Mouse (Mus musculus): Measurements from ENCODE around the gene Map3k14.

Gene Map3k14

DNA sequence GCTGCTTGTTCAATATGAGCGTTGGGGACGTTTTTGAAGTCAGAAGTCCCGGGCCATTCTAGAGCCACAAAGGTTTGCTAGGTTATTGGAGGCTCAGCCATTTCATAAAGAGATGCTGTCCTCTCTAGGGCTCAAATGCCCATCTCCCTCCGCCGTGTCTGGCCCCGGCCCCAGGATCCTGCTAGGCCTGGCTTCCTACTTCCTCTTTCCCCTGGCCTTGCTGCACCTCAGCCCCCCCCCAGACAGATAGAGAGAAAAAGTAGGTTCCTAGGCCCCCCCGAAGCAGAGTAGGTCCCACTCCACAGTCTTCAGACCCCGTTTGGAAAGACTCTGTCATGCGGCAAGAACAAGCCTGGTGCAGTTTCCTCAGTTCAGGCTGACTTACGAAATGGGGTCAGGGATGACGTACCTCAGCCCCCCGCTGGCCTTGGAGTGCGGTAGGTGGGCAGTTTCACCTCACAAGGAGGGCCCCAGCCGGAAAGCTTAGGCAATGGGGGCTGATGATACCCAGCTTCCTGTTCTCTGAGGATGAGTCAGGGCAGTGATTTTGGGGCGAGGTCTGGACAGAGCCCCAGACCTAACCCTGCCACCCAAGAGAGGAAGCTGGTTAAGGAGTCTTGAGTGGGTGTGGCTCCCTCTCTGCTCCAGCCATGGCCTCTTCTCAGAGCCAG lies 89.3 kb downstream of the Map3k14 start:
- CTCF ChIA-PET = no interaction called here

DNA sequence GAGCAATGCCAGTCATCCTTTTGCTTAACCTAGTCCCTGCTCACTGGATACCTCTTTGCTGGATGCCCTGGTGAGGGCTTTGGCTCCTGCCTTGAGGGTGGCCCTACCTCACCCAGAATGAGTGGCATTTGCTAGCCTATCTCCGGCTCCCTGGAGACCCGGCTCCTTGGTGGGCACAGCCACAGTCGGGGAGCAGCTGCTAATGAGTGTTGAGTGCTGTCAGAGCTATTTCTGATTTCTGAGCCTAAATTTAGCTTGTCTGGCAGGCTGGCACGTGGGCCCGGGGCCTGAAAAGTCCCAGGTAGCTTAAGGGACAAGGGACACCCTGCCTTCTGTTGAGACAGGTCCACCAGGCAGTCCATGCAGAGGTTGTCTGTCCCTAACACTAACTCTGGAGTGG lies 90.1 kb downstream of the Map3k14 start:
- CTCF ChIA-PET = interaction anchor here (0.6 kb wide), 1 partner anchor 40 kb away, joined by 5 read pairs; no protein-coding TSS in a partner anchor

DNA sequence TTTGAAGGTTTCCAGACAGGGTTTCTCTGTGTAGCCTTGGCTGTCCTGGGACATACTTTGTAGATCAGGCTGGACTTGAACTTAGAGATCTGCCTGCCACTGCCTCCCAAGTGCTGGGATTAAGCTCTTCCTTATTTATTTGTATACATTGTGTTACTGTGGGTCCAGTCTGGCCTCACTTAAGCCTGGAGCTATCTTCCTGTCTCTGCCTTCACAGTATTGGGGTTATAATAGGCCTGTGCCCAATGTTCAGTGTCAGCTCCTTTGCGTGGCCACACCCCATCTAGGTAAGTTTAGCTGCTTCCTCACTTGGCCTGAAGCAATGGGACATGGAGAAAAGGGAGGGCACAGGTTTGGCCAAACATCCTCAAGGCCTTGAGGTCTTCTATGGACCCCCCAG lies 90.8 kb downstream of the Map3k14 start:
- CTCF ChIA-PET = interaction anchor here (0.6 to 1.0 kb wide), 5 partner anchors 9 to 80 kb away, joined by 3 to 5 read pairs (median 4); no protein-coding TSS in a partner anchor

DNA sequence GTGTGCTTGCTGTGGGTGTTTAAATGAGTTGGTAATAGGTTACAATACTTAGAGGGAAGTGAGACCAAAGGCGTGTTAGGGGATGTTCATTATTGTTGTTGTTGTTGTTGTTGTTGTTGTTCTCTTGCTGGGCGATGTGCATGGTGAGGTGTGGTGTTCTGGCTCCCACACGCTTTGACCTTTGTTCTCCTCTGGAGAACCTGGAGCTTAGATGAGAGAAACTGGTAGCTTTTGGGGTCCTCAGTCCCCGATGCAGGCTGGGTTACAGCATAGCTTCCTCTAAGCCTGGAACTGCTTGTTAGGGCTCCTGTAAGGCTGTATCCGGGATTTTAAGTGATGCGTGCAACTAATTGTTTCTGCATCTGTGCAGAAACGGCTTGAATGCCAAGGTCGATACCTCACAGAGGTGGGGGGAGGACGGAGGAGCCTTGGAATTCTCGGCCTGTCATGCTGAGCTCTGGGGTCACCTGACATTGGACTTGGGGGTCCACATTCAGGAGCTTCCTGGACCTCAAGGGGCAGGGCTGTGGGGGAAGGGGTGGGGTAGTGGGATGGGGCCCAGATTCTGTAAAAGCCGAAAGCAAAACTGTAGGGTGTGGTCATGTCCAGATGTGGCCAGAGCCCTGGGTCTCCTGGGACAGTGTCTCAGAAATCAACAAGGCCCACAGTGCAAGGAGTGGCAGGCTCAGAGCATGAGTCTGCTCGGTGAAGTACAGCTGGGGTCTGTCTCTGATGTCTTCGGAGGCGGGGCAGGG lies 91.4 kb downstream of the Map3k14 start:
- CTCF ChIA-PET = interaction anchor here (0.6 to 1.0 kb wide), 5 partner anchors 10 to 84 kb away, joined by 3 to 4 read pairs (median 4); no protein-coding TSS in a partner anchor

DNA sequence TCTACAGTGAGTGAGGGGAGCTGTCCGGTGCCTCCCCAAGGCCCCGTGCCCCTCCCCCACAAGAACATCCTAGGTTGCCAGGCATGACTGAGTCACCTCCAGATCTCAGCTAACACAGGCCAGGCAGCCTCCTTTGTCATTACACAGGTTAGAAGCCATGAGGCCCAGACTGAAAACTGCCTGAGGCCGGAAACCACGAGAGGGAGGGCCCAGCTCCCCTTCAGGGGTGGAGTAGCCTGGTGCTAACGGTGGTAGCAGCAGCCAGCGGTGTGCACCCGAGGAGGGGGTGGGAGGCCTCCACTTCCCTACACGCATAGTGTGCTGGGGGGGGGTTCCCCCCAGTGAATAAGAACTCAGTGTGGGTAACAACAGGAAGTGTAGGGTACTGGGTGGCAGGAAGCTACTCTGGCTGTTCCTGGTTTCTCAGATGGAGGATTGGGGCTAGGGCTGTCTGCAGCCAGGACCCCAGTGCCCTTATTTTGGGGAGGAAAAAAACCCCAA lies 92.3 kb downstream of the Map3k14 start:
- CTCF ChIA-PET = interaction anchor here (0.8 to 1.0 kb wide), 4 partner anchors 10 to 97 kb away, joined by 3 to 4 read pairs (median 3); no protein-coding TSS in a partner anchor

DNA sequence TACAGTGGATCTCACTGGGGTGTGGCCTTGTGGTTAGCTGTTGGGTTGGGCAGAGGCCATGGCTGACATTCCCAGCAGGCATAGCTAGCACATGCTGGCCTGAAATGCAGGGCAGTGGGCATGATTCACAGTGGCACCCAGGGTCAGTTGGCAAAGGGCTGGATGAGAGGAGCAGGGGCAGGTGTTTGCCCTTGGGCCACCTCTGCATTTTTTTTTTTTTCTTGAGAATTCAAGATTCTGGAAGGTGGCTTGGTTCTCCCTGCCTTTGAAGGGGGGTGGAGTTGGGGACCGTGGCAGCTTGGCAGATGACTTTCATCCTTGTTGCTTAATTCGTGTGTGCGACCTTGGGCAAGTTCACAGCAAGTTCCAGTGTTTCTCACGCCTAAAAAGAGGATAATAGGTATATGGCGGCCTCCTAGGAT lies 92.8 kb downstream of the Map3k14 start:
- CTCF ChIA-PET = interaction anchor here (0.8 to 1.0 kb wide), 3 partner anchors 10 to 97 kb away, joined by 3 to 4 read pairs (median 3); no protein-coding TSS in a partner anchor

DNA sequence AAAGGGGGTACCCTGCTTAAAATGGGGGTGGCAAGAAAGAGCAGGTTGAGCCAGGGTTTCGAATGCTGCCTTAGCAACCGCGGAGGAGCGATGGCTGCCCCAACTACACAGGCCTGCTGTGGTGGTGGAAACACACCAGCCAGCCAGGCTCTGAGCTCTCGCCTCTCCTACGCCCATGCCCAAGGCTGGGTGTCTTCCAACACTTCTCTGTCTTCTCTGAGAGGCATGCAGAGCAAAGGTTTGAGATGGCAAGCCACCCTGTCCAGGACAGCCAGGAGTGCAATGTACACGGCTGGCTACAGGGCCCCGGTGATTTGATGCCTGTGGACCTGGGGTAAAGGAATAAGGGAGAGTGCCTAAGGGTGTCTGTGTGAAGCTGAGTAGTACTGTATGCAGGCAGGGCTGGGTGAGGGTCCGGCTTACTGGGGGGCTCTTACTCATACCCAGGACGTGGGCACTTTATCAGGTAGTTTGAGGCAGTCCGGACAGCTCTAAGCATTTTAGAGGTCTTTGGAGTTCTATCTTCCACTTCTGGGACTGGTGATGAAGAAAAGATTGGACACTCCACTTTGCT lies 93.4 kb downstream of the Map3k14 start:
- CTCF ChIA-PET = interaction anchor here (1.0 kb wide), 1 partner anchor 98 kb away, joined by 4 read pairs; no protein-coding TSS in a partner anchor

DNA sequence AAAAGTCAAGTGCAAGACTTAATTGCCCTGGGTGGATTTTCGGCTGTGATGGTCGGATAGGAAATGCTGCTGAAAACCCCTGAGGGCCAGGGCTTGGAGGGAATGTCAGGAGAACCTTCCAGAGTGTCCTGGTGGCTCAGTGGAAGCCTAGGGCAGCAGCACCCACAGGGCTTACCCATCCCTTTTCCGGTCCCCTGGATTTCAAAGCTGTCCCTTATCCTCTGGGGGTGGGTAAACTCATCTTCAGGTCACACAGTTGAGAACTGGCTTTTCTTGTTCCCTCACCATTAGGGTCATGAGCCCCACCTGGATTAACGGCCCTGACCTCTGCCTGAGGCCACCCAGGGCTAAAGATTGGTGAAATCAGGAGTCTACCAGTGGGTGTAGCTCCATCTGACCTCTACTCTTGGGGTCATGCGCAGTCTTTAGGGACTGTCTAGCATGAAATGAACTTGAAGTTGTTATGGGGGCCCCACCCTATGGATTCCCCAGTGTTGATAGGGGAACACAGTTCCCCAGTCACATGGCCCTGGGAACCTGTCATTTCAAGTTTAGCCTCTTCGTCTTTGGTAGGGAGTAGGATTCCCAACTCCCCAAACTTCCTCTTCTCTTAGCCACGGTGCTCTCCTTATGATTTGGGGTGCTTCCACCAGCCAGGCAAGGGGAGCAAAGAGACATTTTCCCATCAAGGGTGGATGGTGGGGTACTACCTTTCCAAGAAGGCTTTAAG lies 94.1 kb downstream of the Map3k14 start:
- CTCF ChIA-PET = no interaction called here

DNA sequence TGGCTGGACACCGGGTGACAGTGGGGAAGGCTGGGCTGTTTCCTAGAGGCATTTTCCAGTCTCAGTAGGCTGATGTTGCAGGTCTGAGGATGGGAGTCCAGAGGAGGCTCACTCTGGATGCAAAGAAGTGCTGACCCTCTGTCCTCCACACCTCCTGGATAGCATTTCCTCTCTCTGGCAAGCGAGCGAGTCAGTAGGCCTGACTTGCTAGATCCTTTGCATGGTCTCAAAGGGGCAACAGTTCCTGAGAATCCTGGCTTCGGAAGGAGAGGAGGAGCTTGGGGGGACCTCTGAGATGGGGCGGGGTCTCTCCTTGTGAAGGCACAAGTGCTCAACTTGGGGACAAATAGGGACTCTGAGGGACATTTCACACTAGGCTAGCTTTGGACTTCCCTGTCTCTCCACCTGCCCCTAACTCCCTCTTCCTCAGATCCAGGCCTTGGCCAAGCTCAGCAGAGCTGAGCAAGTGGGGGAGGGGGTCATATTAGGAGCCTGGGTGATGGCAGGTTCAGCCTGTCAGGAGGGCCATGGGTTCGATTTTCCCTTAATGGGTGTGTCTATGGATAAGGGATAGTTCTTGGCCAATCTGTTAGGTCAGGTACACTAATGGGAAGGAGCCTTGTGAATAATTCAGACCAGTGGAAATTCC lies 94.8 kb downstream of the Map3k14 start:
- CTCF ChIA-PET = interaction anchor here (0.7 to 1.5 kb wide), 2 partner anchors 12 to 32 kb away, joined by 3 to 6 read pairs; no protein-coding TSS in a partner anchor

DNA sequence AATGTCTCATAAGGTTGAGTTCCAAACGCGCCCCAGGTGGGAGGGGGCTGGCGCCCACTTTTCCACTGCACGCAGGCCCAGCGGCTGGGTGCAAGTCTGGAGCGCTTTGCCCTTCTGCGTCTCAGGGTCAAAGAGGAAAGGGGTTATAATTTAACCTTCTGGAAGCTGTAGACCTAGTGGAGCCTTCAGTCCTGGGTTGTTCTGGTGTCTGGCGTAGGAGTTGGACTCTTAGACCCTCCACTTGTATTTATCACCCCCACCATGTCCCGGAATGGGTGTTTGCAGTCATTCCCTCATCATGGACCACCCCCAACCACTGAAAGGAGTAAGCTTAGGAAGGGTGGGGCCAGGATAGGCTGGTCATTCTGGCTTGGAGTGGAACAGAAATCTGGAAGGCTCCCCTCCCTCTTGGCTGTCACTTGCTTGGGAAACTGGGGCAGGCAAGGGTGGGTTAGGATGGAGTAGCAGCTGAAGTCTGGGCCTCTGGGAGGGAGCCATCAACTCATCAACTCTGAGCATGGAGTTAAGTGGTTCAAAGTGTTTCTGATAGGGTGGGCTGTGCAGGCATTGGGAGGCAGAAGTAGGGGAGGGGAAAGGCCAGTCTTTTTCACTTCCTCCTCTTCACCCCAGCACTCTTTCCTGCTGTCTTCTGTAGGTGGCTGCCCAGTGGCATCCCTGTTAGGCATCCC lies 95.4 kb downstream of the Map3k14 start:
- CTCF ChIA-PET = interaction anchor here (0.7 to 1.5 kb wide), 3 partner anchors 13 to 36 kb away, joined by 3 to 6 read pairs (median 5); no protein-coding TSS in a partner anchor

DNA sequence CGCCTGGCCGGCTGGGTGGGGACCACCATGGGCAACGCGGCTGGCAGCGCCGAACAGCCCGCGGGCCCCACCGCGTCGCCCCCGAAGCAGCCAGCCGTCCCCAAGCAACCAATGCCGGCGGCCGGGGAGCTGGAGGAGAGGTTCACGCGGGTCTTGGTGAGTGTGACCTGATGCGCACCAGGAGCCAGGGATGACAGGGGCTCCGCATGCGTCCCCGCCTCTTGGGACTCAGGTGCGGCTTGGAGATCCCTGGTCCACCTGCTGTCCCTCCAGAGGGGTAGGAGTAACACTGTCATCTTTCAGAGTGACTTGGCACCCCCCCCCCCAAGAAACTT lies 96.0 kb downstream of the Map3k14 start:
- CTCF ChIA-PET = interaction anchor here (0.9 to 1.5 kb wide), 2 partner anchors 14 to 36 kb away, joined by 5 to 6 read pairs; no protein-coding TSS in a partner anchor

DNA sequence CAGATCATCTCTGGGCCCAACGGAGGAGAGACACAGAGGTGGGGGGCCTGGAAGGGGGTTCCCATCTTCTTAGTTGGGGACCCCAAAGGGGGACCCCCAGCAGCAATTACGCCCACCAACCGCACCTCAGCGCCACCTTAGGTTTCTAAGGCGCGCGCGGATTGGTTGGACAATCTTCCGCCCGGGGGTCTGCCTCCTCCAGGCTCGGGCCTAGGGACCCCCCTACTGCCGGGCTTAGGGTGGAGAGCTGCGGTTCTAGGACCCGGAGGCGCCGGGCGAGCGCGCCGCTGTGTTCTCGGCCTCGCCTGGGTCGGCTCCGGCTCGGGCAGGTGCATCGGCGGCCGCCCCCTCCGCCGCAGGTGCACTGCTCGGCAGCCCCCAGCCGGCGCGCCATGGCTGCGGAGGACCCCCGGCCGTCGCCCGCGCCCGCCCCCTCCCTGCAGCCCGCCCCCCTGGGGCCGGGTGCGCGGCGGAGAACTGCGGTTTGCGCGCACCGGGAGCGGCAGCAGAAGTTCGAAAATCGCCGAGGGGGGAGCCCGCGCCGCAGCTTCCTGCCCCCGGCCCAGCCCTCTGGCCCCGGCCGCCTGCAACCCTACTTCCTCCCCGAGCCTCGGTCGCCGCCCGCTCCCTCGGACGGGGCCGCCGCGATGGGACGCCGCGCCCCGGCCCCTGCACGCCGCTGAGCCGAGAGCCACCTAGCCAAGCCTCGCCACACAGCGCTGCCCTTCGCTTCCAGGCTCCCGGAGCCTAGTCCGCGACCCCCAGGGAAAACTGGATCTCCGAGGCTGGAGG lies 96.6 kb downstream of the Map3k14 start, which contains the start of gene Fmnl1:
TSS of gene Fmnl1 (plus strand) at position 614 of the 792 bp plus-strand sequence.
- CTCF ChIA-PET = no interaction called here

DNA sequence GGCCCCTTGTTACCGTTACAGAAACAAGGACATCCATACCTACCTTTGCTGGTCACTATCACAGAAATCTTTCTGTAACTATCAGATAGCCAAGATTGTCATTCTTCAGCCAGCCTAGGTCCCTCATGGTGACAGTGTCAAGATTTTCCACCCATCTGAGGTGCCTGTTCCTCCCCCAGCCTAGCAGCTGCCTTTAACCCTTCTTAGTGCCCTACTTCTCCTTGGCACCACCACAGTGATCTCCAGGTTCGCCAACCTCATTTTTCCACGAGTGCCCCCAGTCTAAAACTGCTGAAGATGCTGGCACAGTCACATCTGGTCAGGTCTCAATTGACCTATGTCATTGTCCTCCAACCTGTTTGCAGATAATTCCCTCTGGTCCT lies 97.2 kb downstream of the Map3k14 start:
- CTCF ChIA-PET = interaction anchor here (1.5 to 2.0 kb wide), 2 partner anchors 16 to 102 kb away, joined by 5 to 16 read pairs; no protein-coding TSS in a partner anchor

Data from spleen, embryonic (tissue).